Mouse (Mus musculus) naive thymus-derived CD4-positive, alpha-beta T cell, adult 2 months (primary cell): ENCODE measurements around the gene Olfr111.
"Not testable (repeated sequence)": the region's sequence is repeated elsewhere in the genome, so short reads cannot be mapped to it uniquely, and the experiment has no call there.

ENCODE experiments used
- DNase-seq: peaks from one replicate; pipeline ENCODE4 v3.0.0-alpha.2; 2011; ENCODE audit warnings: low read depth

The Olfr111 gene

DNA sequence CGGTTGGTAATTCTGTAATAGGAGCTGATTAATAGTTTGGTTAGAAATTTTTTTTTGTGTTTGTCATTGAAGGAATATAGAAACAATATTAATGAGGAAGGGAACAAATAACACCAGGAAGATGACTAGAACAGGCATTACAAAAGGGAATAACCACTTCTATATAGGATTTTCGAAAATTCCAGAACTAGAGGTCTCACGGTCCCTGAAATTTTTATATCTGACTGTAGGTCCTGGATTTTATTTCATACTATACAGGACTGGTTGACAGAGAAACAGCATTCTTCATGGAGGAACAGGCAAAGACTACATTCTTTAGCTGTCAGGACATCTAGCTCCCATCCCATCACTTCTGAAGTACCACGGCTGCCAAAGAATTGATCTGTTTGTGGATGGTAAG lies at the start of gene Olfr111:
TSS of gene Olfr111 (plus strand) at position 301 of the 400 bp plus-strand sequence.
- no peak for DNase-seq

DNA sequence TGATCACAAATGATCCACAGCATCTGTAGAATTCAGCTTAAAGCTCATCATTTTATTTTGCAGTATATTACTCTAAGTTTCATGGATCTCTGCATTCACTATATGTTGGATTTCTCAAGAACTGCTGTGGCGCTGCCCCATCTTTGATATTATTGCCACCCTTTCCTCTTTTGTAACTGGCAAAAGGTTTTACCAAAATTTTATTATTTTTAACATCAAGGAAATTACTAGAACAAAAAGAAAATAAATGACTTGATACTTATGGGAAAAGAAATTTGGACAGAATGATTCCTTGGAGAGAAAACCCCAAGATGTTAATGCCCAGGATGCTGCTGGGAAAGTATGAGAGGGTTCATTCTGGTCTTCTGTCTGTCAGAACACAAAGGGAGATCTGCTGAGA lies 49.2 kb upstream of the Olfr111 start, which contains the start of gene Olfr109:
TSS of gene Olfr109 (plus strand) at position 301 of the 400 bp plus-strand sequence.
- DNase-seq = no peak

GRCm38 (mm10) chr17:37483452-37483851 lies 24.4 kb upstream of the Olfr111 start, which contains the start of gene H2-M2:
TSS of gene H2-M2 (minus strand) at chr17:37483552.
- no peak for DNase-seq

GRCm38 (mm10) chr17:37491930-37492518 lies 15.8 kb upstream of the Olfr111 start, which contains the start of gene Olfr110:
TSS of gene Olfr110 (plus strand) at chr17:37492468.
- no peak for DNase-seq

DNA sequence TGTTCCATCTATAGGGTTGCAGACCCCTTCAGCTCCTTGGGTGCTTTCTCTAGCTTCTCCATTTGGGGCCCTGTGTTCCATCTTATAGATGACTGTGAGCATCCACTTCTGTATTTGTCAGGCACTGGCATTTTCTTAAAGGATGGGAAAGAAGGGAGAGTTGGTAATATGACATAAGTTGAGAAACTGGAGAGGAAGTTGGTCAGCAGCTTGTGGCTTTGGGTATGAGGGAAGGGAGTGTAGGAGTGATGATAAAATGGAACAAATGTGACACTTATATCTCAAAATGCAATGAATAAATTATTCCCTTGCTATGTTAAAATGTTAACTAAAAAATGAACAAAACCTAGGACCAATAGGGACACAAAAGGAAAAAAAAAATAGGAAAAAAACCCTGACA lies 16.8 kb downstream of the Olfr111 start:
- DNase-seq = not testable (repeated sequence)

GRCm38 (mm10) chr17:37525427-37525826 lies 17.6 kb downstream of the Olfr111 start:
- not testable (repeated sequence) for DNase-seq

DNA sequence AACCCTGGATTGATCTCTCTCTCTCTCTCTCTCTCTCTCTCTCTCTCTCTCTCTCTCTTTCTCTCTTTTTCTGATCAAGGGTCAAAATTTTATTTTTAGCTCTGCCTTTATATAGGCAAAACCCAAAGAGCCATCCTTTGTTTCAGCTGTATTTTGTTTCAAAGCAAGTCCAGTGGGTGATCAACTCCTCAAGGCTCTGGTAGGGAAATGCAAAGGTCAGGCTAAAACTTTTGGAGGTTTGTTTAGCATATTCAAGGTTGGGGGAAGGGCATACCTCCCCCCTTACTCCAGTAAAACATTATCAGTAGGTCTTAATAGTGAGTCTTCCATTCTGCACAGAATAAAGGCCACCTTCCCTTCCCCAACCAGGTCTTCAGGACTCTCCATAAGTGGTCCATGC lies 27.3 kb downstream of the Olfr111 start:
- DNase-seq = no peak

DNA sequence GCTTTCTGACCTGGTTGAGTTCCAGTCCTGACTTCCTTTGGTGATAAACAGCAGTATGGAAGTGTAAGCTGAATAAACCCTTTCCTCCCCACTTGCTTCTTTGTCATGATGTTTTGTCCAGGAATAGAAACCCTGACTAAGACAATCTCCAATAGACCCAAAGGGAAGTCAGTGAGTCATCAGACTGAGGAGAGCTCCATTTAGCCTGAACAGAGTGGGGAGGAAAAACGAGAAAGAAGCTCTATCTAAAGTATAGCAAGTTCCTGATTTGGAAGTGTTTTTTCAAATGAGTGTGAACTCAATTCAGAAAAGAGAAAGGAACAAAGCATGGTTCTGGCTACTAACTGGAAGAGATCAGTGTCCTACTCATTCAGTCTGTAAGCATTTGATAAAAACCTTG lies 30.6 kb downstream of the Olfr111 start:
- DNase-seq = not testable (repeated sequence)

- no peak for DNase-seq
These were observed 33.8 kb downstream of the Olfr111 start for GRCm38 (mm10) chr17:37541454-37542119.

DNA sequence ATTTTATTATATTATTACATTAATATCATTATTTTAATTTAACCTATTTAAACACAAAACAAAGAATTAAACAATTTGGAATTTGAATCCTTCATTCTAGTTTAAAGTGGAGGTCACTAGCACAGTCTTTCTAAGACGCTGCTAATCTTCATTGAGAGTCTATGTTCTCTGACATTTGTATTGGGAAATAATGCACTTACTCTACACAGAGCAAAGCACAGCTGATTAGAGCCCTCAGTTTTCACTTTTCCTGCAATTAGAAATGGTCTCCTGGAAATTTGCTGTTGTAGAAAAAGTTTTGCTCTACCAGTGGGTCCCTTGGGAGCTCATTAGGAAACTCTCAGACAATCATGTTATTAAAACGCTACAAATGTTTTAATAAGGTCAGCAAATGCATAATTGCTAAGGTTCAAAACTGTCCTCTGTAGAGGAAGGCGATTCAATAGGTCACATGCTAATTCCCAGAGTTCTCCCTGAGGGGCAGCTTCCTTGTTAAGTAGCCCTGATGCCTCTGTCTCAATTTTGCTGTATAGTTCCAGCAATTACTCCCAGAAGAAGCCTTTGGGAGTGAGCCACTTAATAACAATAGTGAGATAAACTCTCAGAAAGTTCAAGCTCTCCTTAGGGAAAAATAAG lies 36.1 kb downstream of the Olfr111 start:
- no peak for DNase-seq

DNA sequence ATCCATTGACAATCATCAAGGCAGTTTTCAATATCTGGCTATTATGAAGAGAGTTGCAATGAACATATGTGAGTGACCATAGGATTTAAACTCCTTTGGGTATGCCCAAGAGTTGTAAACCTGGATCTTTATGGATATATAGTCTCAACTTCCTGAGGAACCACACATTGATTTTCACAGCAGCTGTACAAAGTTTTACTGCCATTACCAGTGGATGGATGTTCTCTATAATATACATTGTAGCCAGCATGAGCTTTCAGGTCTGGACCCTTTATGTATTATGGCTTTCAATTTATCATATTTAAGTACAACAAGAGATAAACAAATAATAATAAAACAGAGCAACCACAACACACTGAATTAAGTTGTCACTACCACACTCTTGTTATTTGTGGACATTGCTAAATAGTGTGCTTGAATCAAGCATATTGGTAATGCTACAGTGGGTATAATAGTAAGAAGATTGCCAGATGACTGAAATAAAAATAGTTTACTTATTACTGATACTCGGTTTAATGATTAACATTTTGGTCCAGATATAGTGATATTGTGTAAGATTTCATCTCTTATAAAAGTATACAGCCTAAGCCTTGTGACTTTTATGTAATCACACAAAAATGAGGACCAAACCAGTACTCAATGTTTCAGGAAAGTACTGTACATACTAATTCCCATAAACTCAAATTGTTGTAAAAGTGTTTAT lies 51.2 kb downstream of the Olfr111 start:
- DNase-seq = no peak

DNA sequence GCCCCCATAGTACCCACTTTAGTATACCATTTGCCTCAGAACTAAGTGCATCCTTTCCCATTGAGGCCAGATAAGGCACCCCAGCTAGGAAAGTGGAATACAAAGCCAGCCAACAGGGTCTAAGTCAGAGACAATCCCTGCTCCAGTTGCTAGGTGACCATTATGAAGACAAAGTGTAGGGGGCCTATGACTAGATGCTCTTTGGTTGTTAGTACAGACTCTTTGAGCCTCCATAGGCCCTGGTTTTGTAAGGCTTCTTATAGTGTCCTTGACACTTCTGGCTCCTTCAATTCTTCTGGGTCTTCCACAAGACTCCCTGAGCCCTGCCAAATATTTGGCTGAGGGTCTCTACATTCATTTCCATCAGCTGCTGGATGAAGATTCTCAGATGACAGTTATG lies 61.5 kb downstream of the Olfr111 start, which contains the start of gene Olfr112:
TSS of gene Olfr112 (minus strand) at position 101 of the 400 bp plus-strand sequence.
- DNase-seq = no peak

- no peak for DNase-seq
These were observed 69.7 kb downstream of the Olfr111 start, which contains the start of gene Olfr113 for GRCm38 (mm10) chr17:37577563-37577962. TSS of gene Olfr113 (minus strand) at chr17:37577663.
